Mouse (Mus musculus) forebrain, embryonic 10.5 days (tissue): ENCODE measurements around the gene Ptger1. TPM values are rescaled to one million over a fixed set of nuclear protein-coding genes. Genes with fewer than 3 reads are reported as not detected.
A peak's percentile ranks its signal among the peaks of the same experiment; 100 is the strongest.

Source experiments
- DNase-seq: peaks from one replicate; pipeline ENCODE4 v3.0.0-alpha.2; 2017; ENCODE audit warnings: low spot score; ENCODE audit errors: extremely low spot score
- H3K27ac ChIP-seq: fragments of 300-500 bp; sonication (generic); 2 replicates; pipeline ENCODE4 v1.5.1; 2016; ENCODE audit warnings: mild to moderate bottlenecking
- H3K27me3 ChIP-seq: fragments of 300-500 bp; sonication (generic); 2 replicates; pipeline ENCODE4 v1.6.1; 2016; ENCODE audit warnings: mild to moderate bottlenecking; ENCODE audit not compliant: poor library complexity, severe bottlenecking
- H3K36me3 ChIP-seq: fragments of 300-500 bp; sonication (generic); replicated peaks from 2 replicates; pipeline ENCODE4 v1.6.1; 2016; ENCODE audit warnings: mild to moderate bottlenecking, moderate library complexity
- H3K4me1 ChIP-seq: fragments of 300-500 bp; sonication (generic); 2 replicates; pipeline ENCODE4 v1.6.1; 2016
- H3K4me3 ChIP-seq: fragments of 300-500 bp; sonication (generic); 2 replicates; pipeline ENCODE4 v1.5.1; 2016; ENCODE audit warnings: mild to moderate bottlenecking, moderate library complexity
- H3K9me3 ChIP-seq: fragments of 300-500 bp; sonication (generic); 2 replicates; pipeline ENCODE4 v1.6.1; 2016; ENCODE audit warnings: mild to moderate bottlenecking, moderate library complexity
- WGBS: fragments of 180-500 bp; shearing (Covaris S2); methylation state at CpG from one replicate; pipeline ENCODE4 v1.1.7; 2016; 5-methylcytosine and 5-hydroxymethylcytosine counted together
- polyA plus RNA-seq: library from polyadenylated mRNA; unstranded; fragments of >200 nt; fragmentation: Nextera tagmentation; extraction: Ambion mirVana; gene quantifications from 2 replicates; pipeline ENCODE4 v1.2.1, GENCODE M21; 2016

The Ptger1 gene
- 0.37 and 0.52 TPM in 2 replicates for polyA plus RNA-seq

DNA sequence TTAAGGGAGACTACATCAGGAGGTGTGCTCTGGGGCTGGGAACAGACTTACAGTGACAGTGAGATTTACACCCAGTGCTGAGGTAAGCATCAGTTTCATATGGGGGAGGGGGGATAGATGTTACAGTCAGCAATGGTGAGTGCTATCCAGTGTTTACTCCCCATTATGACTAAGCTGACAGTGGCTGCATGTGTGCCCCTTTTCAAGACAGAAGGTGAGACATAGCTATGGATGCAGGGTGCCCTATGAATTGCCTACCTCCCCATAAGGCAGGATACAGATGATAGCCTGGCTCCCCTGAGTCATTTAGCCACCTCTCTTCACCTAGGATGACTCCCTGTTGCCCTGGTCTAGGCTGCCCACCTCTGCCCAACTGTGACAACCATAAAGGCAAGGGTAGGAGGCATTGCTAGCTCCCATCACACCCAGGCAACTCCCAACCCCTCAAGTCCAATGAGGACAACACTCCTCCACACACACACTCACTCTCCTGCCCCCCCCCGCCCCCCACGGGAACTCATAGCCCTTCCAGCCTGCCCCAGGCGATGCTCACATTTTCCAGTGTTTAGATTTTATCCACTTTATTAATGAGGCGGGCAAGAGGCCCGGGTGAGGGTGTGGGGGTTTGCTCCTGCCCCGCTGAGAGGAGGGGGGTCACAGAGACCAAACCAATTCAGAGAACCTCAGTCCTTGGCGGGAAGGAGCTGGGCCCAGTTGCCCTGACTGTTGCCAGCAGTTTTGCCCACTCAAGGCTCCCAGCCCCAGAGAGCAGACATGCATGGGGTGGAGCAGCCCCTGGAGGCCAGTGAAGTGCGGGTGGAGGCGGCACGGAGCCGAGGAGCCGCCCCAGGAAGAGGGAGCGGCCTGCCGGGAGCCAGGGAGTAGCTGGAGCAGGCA, at the start of gene Ptger1:
Gene Ptger1 (plus strand): TSS at position 710 of the 897 bp plus-strand sequence.
- no peak for DNase-seq
- 52% methylated on average over 14 of the region's 14 CpGs for WGBS
- Histone ChIP-seq H3K4me1 (peaks cover 72% of the 10 kb centered on the region), H3K27me3 (peaks cover 31% of the 10 kb centered on the region), H3K27ac (peak within 1 kb of the TSS; percentile 40; the same call in 1 of the 2 replicates), H3K9me3 (no peaks in the 10 kb centered on the region), H3K36me3 (peaks cover 56% of the 10 kb centered on the region), H3K4me3 (no peak within 1 kb of the TSS)

DNA sequence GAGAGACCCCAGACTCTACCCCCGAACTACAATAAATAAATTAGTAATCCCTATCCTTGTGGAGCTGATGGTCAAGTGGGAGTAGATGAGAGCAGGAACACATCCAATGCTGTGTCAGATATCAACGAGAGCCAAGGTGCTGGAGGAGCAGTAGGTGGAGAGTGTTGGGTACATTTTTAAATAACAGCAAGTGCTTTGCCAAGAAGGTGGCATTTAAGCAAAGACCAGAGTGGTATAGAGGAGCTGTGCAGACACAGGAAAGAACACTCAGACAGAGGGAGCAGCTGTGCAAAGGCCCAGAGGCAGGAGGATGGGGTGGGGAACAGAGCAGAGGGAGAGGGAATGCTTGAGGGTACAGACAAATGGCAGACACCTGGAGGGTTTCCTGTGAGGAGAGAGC, 49.4 kb upstream of the Ptger1 start:
- Histone ChIP-seq H3K9me3 (no peaks in the 10 kb centered on the region), H3K4me3 (no peak overlapping the region), H3K27me3 (peaks cover 8% of the 10 kb centered on the region), H3K36me3 (peaks cover 23% of the 10 kb centered on the region), H3K27ac (no peak overlapping the region), H3K4me1 (peaks cover 4% of the 10 kb centered on the region)
- WGBS, result 84% methylated on average over 2 of the region's 2 CpGs
- DNase-seq, result no peak

DNA sequence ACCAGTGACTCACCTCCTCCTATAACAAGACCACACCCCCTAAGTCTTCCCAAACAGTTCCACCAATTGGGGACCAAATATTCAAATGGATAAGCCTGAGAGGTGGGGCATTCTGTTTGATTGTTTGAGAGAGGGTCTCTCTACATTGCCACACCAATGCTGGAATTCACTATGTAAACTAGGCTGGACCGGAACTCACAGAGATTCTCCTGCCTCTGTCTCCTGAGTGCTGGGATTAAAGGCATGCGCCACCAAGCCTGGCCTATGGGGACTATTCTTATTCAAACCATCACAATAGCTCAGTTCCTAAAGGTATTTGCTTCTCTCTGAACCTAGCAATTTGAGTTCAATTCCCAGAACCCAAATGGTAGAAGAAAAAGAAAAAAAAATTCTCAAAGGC, 47.9 kb upstream of the Ptger1 start:
- 91% methylated on average over 2 of the region's 2 CpGs for WGBS
- H3K27me3 ChIP-seq, result peaks cover 8% of the 10 kb centered on the region

DNA sequence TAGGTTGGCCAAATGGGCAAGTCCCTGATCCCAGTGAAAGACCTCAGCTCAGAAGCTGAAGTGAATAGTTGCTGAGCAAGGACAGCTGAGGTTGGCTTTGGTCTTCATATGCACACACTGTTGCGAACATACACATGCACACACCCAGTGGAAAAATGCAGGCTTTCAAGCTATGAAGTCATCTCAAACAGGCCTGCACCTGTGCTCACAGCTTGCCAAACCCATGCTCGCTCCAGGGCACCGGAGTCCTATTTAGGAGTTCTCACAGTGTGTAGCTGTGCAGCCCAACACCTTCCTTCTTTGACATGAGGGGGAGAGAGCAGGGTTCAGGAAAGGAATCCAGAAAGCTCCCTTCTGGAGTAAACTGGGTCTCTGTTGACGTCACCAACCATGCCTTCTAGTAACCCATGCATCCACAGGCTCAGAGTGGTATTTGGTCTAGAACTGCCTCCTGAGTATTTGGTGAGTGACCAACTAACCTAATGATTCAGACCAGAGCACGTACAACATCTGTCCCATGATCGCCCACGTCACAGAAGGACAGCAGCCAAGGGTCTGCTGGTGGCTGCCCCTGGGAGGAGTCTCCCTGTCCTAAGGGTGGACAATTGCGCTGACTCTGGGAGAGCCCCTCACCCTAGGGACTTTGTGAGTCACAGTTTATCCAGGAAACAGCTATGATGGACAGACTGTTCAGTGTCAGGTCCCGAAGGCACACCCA, 46.8 kb upstream of the Ptger1 start:
- Histone ChIP-seq H3K9me3 (no peaks in the 10 kb centered on the region), H3K4me3 (no peak overlapping the region), H3K27me3 (peaks cover 14% of the 10 kb centered on the region), H3K4me1 (peaks cover 10% of the 10 kb centered on the region), H3K27ac (no peak overlapping the region), H3K36me3 (no peaks in the 10 kb centered on the region)
- WGBS, result 92% methylated on average over 9 of the region's 9 CpGs
- no peak for DNase-seq

More for the DNA sequence above, 47.9 kb upstream of the Ptger1 start:
- Histone ChIP-seq H3K4me3 (no peak overlapping the region), H3K4me1 (peaks cover 10% of the 10 kb centered on the region), H3K9me3 (no peaks in the 10 kb centered on the region), H3K36me3 (peaks cover 9% of the 10 kb centered on the region), H3K27ac (no peak overlapping the region)
- DNase-seq, result no peak

DNA sequence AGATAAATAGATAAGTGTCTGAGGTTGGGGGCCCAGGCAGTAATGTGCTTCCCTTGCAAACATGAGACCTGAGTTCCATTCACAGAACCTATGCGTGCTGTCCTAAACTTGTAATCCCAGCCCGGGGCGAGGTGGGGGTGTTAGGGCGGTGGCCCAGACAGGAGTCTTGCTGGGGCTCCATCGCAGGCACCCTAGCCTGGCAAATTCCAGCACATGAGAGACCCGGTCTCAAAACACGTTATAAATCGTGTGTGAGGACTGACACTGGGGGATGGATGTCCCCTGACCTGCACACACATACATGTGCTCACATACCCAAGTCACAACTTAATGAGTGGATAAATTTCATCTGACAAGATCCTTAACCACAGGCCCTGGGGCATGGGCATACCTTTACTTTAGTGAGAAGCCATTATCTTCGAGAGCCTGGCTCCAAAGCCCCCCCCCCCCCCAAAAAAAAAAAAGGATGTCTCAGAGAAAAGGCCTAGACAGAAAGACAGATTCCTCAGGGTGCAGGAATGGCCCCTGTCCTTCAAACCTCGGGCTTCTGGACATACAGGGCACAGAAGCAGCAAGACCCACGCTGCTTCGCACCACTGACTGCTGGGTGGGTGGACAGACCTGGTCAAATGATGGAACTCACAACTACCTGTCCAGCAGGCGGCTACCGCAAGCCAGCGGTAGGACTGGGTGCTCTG, 44.6 kb upstream of the Ptger1 start:
- Histone ChIP-seq H3K27ac (peak overlapping the region; percentile 70), H3K9me3 (no peaks in the 10 kb centered on the region), H3K4me3 (peak overlapping the region; percentile 51), H3K36me3 (no peaks in the 10 kb centered on the region), H3K27me3 (peaks cover 14% of the 10 kb centered on the region), H3K4me1 (peaks cover 10% of the 10 kb centered on the region)
- DNase-seq, result no peak
- 59% methylated on average over 15 of the region's 15 CpGs for WGBS

DNA sequence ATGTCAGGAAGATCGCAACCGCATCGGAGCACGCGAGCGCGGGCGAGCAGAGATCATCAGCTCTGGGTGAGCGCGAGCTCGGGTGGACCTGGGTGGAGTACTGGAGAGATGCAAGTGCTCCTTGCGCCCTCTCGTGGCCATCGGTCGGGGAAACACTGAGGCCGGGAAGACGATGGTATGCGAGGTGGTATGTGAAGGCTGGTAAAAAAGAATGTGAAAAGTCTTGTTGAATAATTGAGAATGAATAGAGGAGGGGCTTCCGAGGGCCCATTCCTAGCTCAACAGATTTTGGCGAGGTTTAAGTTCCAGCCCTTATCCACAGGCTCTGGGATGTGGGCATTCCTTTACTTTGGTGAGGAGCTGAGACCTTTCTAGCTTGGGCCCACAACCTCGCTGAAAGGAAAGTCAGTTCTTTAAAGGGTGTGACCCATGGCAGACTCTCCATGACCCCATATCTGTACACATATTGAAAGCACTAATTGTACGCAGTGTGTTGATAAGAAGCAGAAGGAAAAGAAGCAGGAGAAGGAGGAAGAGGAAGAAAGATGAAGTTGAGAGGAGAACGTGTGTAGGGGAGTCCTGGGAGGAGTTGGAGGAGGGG, 44.0 kb upstream of the Ptger1 start:
- H3K36me3 ChIP-seq, result no peaks in the 10 kb centered on the region
- 11% methylated on average over 23 of the region's 23 CpGs for WGBS
- no peaks in the 10 kb centered on the region for H3K9me3 ChIP-seq
- H3K27ac ChIP-seq, result peak overlapping the region; percentile 70
- DNase-seq, result peak; percentile 80
- H3K27me3 ChIP-seq, result peaks cover 14% of the 10 kb centered on the region
- peak overlapping the region; percentile 51 for H3K4me3 ChIP-seq
- H3K4me1 ChIP-seq, result peaks cover 10% of the 10 kb centered on the region

DNA sequence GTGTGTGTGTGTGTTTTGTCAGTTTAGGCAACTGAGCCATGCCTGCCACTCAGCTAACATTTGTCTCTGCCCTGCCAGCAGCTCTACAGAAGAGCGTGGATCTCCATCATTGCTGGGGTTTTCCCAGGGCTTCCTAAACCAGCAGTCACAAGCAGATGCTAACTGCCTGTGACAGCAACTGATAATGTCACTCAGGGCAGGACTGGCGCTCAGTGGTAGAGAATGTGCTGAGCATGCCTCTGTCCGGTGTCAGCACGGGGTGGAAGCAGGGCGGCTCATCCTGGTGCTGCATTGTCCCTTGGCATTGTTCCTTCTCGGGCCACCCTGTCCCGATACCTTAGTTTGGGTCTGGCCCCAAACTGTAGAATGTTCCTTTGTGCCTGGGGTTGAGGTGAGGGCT, 42.9 kb upstream of the Ptger1 start:
- DNase-seq, result no peak
- H3K36me3 ChIP-seq, result no peaks in the 10 kb centered on the region
- no peaks in the 10 kb centered on the region for H3K9me3 ChIP-seq
- 90% methylated on average over 7 of the region's 7 CpGs for WGBS
- no peak overlapping the region for H3K4me3 ChIP-seq
- H3K27ac ChIP-seq, result no peak overlapping the region
- H3K4me1 ChIP-seq, result peaks cover 10% of the 10 kb centered on the region
- peaks cover 14% of the 10 kb centered on the region for H3K27me3 ChIP-seq

DNA sequence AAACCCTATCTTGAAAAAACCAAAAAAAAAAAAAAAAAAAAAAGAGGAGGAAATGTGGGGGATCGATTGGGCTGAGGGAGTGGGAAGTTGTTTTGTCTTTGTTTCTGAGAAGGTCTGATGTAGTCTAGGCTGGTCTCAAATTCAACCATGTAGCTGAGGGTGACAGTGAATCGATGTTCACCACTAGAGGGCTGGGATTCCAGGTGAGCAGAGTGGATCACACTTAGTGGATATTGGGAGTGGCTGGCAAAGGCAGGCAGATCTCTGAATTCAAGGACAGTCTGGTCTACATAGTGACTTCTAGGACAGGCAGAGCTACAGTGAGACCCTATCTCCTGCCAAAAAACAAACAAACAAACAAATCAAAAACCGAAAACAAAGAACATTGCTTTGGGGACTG, 41.7 kb upstream of the Ptger1 start:
- 49% methylated on average over 3 of the region's 3 CpGs for WGBS
- DNase-seq, result no peak
- Histone ChIP-seq H3K9me3 (no peaks in the 10 kb centered on the region), H3K27ac (no peak overlapping the region), H3K4me3 (no peak overlapping the region), H3K36me3 (no peaks in the 10 kb centered on the region), H3K27me3 (peaks cover 14% of the 10 kb centered on the region), H3K4me1 (peaks cover 10% of the 10 kb centered on the region)

DNA sequence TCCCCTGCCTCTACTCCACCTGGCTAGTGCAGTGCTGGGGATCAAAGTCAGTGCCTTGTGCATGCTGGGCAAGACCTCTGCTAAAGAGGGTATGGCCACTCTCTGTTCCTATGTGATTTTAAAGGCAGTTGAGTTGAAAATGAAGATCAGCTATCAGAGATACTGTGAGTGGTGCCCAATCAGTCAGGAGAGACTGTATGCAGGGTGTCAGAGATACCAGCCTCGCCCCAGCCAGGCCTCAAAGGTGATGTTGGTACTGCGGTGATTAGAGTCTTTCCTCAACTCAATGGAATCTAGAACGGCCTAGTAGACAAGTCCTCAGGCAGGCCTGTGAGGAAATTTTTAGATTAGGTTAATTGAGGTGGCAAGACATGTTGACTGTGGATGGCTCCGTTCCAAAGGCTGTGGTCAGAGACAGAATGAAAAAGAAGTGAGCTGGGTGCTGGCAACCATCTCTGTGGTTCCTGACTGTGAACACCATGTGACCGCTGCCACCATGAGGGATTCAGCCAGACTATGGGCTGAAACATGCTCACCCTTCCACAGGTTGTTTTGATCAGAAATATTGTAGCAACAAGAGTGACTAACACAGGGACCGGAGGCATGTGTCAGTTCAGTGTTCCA, 40.7 kb upstream of the Ptger1 start:
- peaks cover 14% of the 10 kb centered on the region for H3K27me3 ChIP-seq
- no peak for DNase-seq
- no peak overlapping the region for H3K27ac ChIP-seq
- H3K36me3 ChIP-seq, result no peaks in the 10 kb centered on the region
- no peak overlapping the region for H3K4me3 ChIP-seq
- WGBS, result 90% methylated on average over 6 of the region's 6 CpGs
- no peaks in the 10 kb centered on the region for H3K9me3 ChIP-seq
- peaks cover 10% of the 10 kb centered on the region for H3K4me1 ChIP-seq

DNA sequence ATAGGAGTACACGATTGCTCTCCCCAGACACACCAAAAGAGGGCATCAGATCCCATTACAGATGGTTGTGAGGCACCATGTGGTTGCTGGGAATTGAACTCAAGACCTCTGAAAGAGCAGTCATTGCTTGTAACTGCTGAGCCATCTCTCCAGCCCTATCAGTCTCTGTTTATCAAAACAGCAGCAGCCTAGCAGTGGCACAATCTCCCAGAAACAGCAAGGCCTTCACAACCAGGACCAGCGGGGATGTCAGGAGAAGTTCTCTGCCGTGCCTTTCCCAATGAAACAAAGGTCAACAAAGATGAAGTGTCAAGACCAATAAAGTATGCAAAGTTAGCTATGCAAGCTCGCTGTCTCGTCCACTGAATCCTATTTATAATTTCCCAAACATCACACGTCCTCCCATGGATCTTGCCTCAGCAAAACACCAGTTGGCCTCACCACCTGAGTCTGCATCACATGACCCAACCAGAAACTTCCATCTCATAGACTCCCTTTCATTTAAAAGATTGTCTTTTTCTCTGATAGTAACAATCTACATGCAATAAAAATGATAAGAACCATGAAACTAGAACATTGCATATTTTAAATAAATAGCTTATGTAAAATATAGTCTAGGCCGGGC, 34.3 kb upstream of the Ptger1 start:
- Histone ChIP-seq H3K36me3 (no peaks in the 10 kb centered on the region), H3K9me3 (peaks cover 8% of the 10 kb centered on the region), H3K27me3 (no peaks in the 10 kb centered on the region), H3K27ac (no peak overlapping the region), H3K4me3 (no peak overlapping the region), H3K4me1 (no peaks in the 10 kb centered on the region)
- DNase-seq, result no peak
- WGBS, result 90% methylated on average over 7 of the region's 7 CpGs

DNA sequence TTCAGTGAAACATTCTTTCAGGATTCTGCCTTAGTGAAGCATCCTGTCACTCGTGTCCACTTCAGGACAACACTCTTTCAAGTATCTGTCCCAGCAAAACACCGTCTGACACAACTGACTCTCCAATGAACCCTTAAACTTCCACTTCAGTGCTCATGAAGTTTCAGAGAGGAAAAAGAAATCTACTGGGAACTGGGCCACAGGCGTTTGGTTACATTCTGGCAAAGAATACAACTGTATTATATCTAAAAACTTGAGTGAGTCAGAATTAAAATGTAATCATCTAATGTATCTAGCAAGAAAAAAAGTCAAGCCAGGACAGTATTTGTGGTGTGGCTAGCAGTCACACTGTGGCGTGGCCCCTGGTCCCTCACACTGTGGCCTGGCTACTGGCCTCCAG, 27.6 kb upstream of the Ptger1 start:
- H3K9me3 ChIP-seq, result peaks cover 8% of the 10 kb centered on the region
- 77% methylated on average over 4 of the region's 4 CpGs for WGBS
- no peaks in the 10 kb centered on the region for H3K27me3 ChIP-seq
- H3K27ac ChIP-seq, result no peak overlapping the region
- no peaks in the 10 kb centered on the region for H3K4me1 ChIP-seq
- no peak overlapping the region for H3K4me3 ChIP-seq
- DNase-seq, result no peak
- no peaks in the 10 kb centered on the region for H3K36me3 ChIP-seq

DNA sequence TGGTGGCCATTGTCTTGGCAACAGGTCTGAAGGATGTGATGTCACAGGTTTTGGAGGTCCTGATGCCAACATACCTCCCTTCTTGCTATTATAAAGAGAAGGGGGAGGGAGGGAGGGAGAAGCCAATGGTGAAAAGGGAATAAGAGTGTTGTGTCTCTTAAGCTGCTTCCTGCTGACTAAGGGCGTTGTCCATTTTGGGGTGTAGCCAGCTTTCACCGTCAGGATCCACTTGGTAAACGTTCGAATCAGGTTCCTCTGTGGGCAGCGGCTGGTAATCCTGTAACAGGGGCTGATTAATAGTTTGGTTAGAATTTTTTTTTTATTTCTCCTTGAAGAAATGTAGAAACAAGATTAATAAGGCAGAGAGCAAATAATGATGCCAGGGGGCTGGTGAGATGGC, 26.8 kb upstream of the Ptger1 start:
- Histone ChIP-seq H3K4me1 (no peaks in the 10 kb centered on the region), H3K36me3 (no peaks in the 10 kb centered on the region), H3K4me3 (no peak overlapping the region), H3K27ac (no peak overlapping the region), H3K27me3 (no peaks in the 10 kb centered on the region), H3K9me3 (peaks cover 8% of the 10 kb centered on the region)
- WGBS, result 81% methylated on average over 5 of the region's 5 CpGs
- DNase-seq, result no peak
